Mouse (Mus musculus): Measurements from ENCODE around the gene LTO1. TPM values are rescaled to one million over a fixed set of nuclear protein-coding genes. Genes with fewer than 3 reads are reported as not detected.
"Not testable (repeated sequence)": the region's sequence is repeated elsewhere in the genome, so short reads cannot be mapped to it uniquely, and the experiment has no call there.

LTO1 gene
- polyA plus RNA-seq, 1 experiment from 2014 or later, result 26.2 TPM

DNA sequence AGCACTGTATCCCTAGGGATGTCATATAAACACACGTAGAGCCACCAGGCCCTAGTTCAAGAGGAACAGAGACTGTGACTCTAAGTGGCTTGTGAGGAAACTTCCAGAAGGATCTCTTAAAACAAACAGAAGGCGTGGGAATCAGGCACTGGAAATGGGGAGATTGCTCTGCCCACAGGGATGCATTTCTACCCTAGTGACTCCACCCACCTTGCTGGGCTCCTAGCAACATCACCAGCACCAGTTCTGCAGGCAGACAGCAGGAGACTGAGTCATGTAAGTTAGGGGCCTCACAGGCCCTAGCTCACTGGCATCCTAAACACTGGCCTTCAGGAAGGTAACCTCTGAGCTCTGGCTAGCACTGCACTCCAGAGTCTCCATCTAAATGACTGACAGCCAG, 23.0 kb upstream of the LTO1 start:
- Histone ChIP-seq H3K4me1 (peaks cover 29% of the 10 kb centered on the region), H3K9ac (no peak overlapping the region), H3K36me3 (no peaks in the 10 kb centered on the region), H3K4me3 (no peak overlapping the region), H3K27ac (no peak overlapping the region), H3K9me3 (no peaks in the 10 kb centered on the region), H3K4me2 (no peak overlapping the region), H3K27me3 (peaks cover 70% of the 10 kb centered on the region)
- WGBS, result 80% methylated on average over 2 of the region's 2 CpGs
- ATAC-seq (ENCODE audit: insufficient number of reproducible peaks, insufficient read depth, low FRiP score, low TSS enrichment, low read depth), result no peak

- Histone ChIP-seq H3K9me3 (no peaks in the 10 kb centered on the region), H3K4me3 (no peak overlapping the region), H3K36me3 (no peaks in the 10 kb centered on the region), H3K4me1 (peaks cover 34% of the 10 kb centered on the region), H3K4me2 (no peak overlapping the region), H3K27ac (no peak overlapping the region), H3K27me3 (peaks cover 70% of the 10 kb centered on the region), H3K9ac (no peak overlapping the region)
- 56% methylated on average over 6 of the region's 6 CpGs for WGBS
- no peak for ATAC-seq (ENCODE audit: insufficient number of reproducible peaks, insufficient read depth, low FRiP score, low TSS enrichment, low read depth)
Observed at GRCm38 (mm10) chr7:144892322-144892721, 22.6 kb upstream of the LTO1 start.

DNA sequence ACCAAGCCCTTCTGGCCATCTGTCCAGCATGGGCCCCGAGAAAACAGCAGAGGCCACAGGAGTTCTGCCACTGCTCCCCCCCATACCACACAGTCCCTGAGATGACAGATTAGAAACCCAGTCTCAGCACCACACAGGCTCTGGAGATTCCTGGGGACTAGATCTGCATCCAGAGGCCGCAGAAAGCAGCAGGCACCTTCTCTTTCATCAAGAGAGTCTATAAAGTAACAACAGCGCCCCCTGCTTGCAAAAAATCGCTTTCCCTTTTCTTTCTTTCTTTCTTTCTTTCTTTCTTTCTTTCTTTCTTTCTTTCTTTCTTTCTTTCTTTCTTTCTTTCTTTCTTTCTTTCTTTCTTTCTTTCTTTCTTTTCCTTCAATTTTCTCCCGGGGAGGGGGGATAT, 20.7 kb upstream of the LTO1 start:
- no peak for ATAC-seq (ENCODE audit: insufficient number of reproducible peaks, insufficient read depth, low FRiP score, low TSS enrichment, low read depth)
- Histone ChIP-seq H3K4me3 (no peak overlapping the region), H3K4me1 (peaks cover 27% of the 10 kb centered on the region), H3K36me3 (no peaks in the 10 kb centered on the region), H3K27ac (no peak overlapping the region), H3K9ac (no peak overlapping the region), H3K4me2 (no peak overlapping the region), H3K27me3 (peaks cover 73% of the 10 kb centered on the region), H3K9me3 (no peaks in the 10 kb centered on the region)
- 7% methylated on average over 5 of the region's 5 CpGs for WGBS

GRCm38 (mm10) chr7:144894706-144895105, 20.2 kb upstream of the LTO1 start:
- Histone ChIP-seq H3K9ac (no peak overlapping the region), H3K27me3 (peaks cover 73% of the 10 kb centered on the region), H3K4me3 (no peak overlapping the region), H3K9me3 (no peaks in the 10 kb centered on the region), H3K4me2 (no peak overlapping the region), H3K4me1 (peaks cover 27% of the 10 kb centered on the region), H3K36me3 (no peaks in the 10 kb centered on the region), H3K27ac (no peak overlapping the region)
- 4% methylated on average over 4 of the region's 4 CpGs for WGBS
- no peak for ATAC-seq (ENCODE audit: insufficient number of reproducible peaks, insufficient read depth, low FRiP score, low TSS enrichment, low read depth)

GRCm38 (mm10) chr7:144895305-144896111, 19.4 kb upstream of the LTO1 start:
- ATAC-seq (ENCODE audit: insufficient number of reproducible peaks, insufficient read depth, low FRiP score, low TSS enrichment, low read depth), result peak; percentile 45; the same call in 1 of the 2 replicates
- no peak overlapping the region for H3K27ac ChIP-seq
- WGBS, result 1% methylated on average over 37 of the region's 37 CpGs
- peak overlapping the region; percentile 46 for H3K4me3 ChIP-seq
- peaks cover 77% of the 10 kb centered on the region for H3K27me3 ChIP-seq
- H3K9me3 ChIP-seq, result no peaks in the 10 kb centered on the region
- H3K4me2 ChIP-seq, result peak overlapping the region; percentile 89
- no peaks in the 10 kb centered on the region for H3K36me3 ChIP-seq
- H3K9ac ChIP-seq, result peak overlapping the region; percentile 62
- peaks cover 27% of the 10 kb centered on the region for H3K4me1 ChIP-seq

- Histone ChIP-seq H3K27ac (no peak within 1 kb of the TSS), H3K4me1 (peaks cover 27% of the 10 kb centered on the region), H3K36me3 (no peaks in the 10 kb centered on the region), H3K9ac (peak within 1 kb of the TSS; percentile 62), H3K4me3 (peak within 1 kb of the TSS; percentile 46), H3K27me3 (peaks cover 78% of the 10 kb centered on the region), H3K4me2 (peak within 1 kb of the TSS; percentile 89), H3K9me3 (no peaks in the 10 kb centered on the region)
- WGBS, result under 1% methylated on average over 65 of the region's 65 CpGs
- no peak for ATAC-seq (ENCODE audit: insufficient number of reproducible peaks, insufficient read depth, low FRiP score, low TSS enrichment, low read depth)
Observed at GRCm38 (mm10) chr7:144896294-144897218, 18.3 kb upstream of the LTO1 start, which contains the start of gene Fgf15. Gene Fgf15, plus strand, starts transcription at chr7:144896531.

- no peak overlapping the region for H3K4me3 ChIP-seq
- no peak overlapping the region for H3K9ac ChIP-seq
- peaks cover 27% of the 10 kb centered on the region for H3K4me1 ChIP-seq
- no peaks in the 10 kb centered on the region for H3K36me3 ChIP-seq
- H3K4me2 ChIP-seq, result no peak overlapping the region
- WGBS, result 29% methylated on average over 6 of the region's 6 CpGs
- no peaks in the 10 kb centered on the region for H3K9me3 ChIP-seq
- no peak for ATAC-seq (ENCODE audit: insufficient number of reproducible peaks, insufficient read depth, low FRiP score, low TSS enrichment, low read depth)
- H3K27ac ChIP-seq, result no peak overlapping the region
- H3K27me3 ChIP-seq, result peaks cover 71% of the 10 kb centered on the region
Observed at GRCm38 (mm10) chr7:144898506-144898905, 16.4 kb upstream of the LTO1 start.

GRCm38 (mm10) chr7:144905514-144905913, 9.4 kb upstream of the LTO1 start:
- not testable (repeated sequence) for H3K4me2 ChIP-seq; H3K9ac ChIP-seq; H3K27ac ChIP-seq; H3K4me3 ChIP-seq; H3K9me3 ChIP-seq; ATAC-seq (ENCODE audit: insufficient number of reproducible peaks, insufficient read depth, low FRiP score, low TSS enrichment, low read depth); H3K36me3 ChIP-seq; H3K4me1 ChIP-seq
- 95% methylated on average over 3 of the region's 3 CpGs for WGBS
- peaks cover 25% of the 10 kb centered on the region for H3K27me3 ChIP-seq

- Histone ChIP-seq H3K4me3 (no peak overlapping the region), H3K9ac (peak overlapping the region; percentile 52; the same call in 1 of the 2 replicates), H3K27me3 (peaks cover 24% of the 10 kb centered on the region), H3K4me1 (peaks cover 7% of the 10 kb centered on the region; the same call in 1 of the 2 replicates), H3K27ac (no peak overlapping the region), H3K4me2 (peak overlapping the region; percentile 52), H3K36me3 (no peaks in the 10 kb centered on the region), H3K9me3 (no peaks in the 10 kb centered on the region)
- no peak for ATAC-seq (ENCODE audit: insufficient number of reproducible peaks, insufficient read depth, low FRiP score, low TSS enrichment, low read depth)
- whole genome bisulfite sequencing, result 10% methylated on average over 28 of the region's 28 CpGs
Observed at GRCm38 (mm10) chr7:144906708-144907397, 8.0 kb upstream of the LTO1 start.

DNA sequence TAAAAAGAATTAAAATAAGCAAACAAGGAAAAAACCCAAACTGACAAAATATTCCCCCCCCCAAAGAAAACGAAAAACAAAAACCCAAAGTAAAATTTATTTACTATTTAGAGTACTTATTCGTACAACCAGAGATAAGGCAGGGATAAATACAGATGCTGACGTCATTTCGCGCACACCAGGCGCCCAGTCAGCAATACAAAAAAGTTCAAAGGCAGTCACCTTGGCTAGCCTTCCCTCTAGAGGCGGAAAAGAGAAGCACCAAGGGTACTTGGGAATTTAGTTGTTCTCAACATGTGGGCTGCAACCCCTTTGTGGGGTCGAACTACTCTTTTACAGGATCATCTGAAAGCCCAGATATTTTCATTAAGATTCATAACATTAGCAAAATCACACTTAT, 7.1 kb upstream of the LTO1 start:
- H3K4me2 ChIP-seq, result no peak overlapping the region
- H3K9ac ChIP-seq, result no peak overlapping the region
- no peaks in the 10 kb centered on the region for H3K36me3 ChIP-seq
- WGBS, result 16% methylated on average over 8 of the region's 8 CpGs
- H3K9me3 ChIP-seq, result no peaks in the 10 kb centered on the region
- ATAC-seq (ENCODE audit: insufficient number of reproducible peaks, insufficient read depth, low FRiP score, low TSS enrichment, low read depth), result no peak
- no peak overlapping the region for H3K27ac ChIP-seq
- H3K4me3 ChIP-seq, result no peak overlapping the region
- peaks cover 7% of the 10 kb centered on the region; the same call in 1 of the 2 replicates for H3K4me1 ChIP-seq
- peaks cover 20% of the 10 kb centered on the region for H3K27me3 ChIP-seq

DNA sequence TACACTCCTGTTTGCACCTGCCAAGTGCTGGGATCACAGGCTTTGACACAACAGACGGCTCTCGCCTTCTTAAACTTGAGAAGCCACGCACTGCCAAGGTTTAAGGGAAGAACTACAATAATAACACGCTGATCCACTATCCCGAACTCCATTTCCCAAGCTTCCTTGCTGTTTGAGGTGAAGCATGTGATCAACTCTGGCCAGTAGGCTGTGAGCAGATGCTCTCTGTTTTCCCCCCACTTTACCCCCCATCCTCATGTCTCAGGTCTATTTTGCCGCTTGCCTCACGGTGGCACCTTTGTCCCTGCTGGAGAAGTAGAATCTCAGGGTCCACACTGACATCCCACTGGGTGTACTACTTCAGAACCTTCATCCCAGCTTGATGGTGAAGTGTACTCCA, 6.2 kb upstream of the LTO1 start:
- Histone ChIP-seq H3K36me3 (no peaks in the 10 kb centered on the region), H3K27me3 (peaks cover 20% of the 10 kb centered on the region), H3K4me1 (peaks cover 7% of the 10 kb centered on the region; the same call in 1 of the 2 replicates), H3K4me2 (0 out of 2 replicates have a peak overlapping the region, but pooled peaks have one; percentile 2), H3K27ac (no peak overlapping the region), H3K4me3 (no peak overlapping the region), H3K9ac (no peak overlapping the region), H3K9me3 (no peaks in the 10 kb centered on the region)
- ATAC-seq (ENCODE audit: insufficient number of reproducible peaks, insufficient read depth, low FRiP score, low TSS enrichment, low read depth), result no peak
- WGBS, result 24% methylated on average over 7 of the region's 7 CpGs
